ENCODE assay signal across 26 mouse cellular contexts in genomic region chr3:58517800-58518199, GRCm38 (mm10). TPM values are rescaled to one million over a fixed set of nuclear protein-coding genes. Genes with fewer than 3 reads are reported as not detected.
DNase-seq lines count a peak whose midpoint lies in the region; ATAC-seq and TF ChIP-seq lines count a peak whose summit lies in the region.
"Had no signal": no experiment of that assay in that cellular context is flagged by ENCODE, and none has a peak within 500 bp of the region (broad histone marks: within the 10 kb centered on the region; RNA-seq: fewer than 3 reads in every experiment).

No protein-coding gene starts in this region.

- no peaks in the 10 kb centered on the region for H3K9me3 ChIP-seq in heart, embryonic 12.5 days (replicated peaks)
- H3K9me3 ChIP-seq in hindbrain, postnatal 0 days (ENCODE audit: low read length), result no peaks in the 10 kb centered on the region
- H3K9me3 ChIP-seq: embryonic facial prominence, embryonic 15.5 days; heart, embryonic 13.5 days; limb, embryonic 12.5 days; liver, embryonic 13.5 days; lung, embryonic 15.5 days; stomach, embryonic 15.5 days had no signal

- intact Hi-C loops in left cerebral cortex, postnatal 25 days (cut with DNase I), result no loop called here

- peaks cover 13% of the 10 kb centered on the region for H3K36me3 ChIP-seq in heart, embryonic 12.5 days
- H3K36me3 ChIP-seq in hindbrain, postnatal 0 days (ENCODE audit: insufficient read depth, low read length), result 0 out of 2 replicates have a peak, but pooled peaks cover 1% of the 10 kb centered on the region

- peak; percentile 85 for DNase-seq in heart, adult 11 months
- DNase-seq in A20 (ENCODE audit: low read depth, low spot score), result peak; percentile 86
- no peak for DNase-seq in kidney, adult 11 months
- no peak for DNase-seq in hindbrain, postnatal 0 days (ENCODE audit: low spot score)
- DNase-seq in left cerebral cortex, postnatal 25 days (ENCODE audit: low spot score in 2 of 2), result no peak
- DNase-seq: adrenal gland, postnatal 10 days; cerebellum, adult 8-10 months; gastrocnemius, postnatal 10 days; heart, adult 18-20 months; kidney, adult 8-10 months; kidney, postnatal 14 days; layer of hippocampus, postnatal 36 days; liver, embryonic 13.5 days; right cerebral cortex, adult 18-20 months; right cerebral cortex, postnatal 4 days had no signal

- 82% methylated on average over 5 of the region's 5 CpGs for WGBS in heart, embryonic 12.5 days
- 47% methylated on average over 5 of the region's 5 CpGs for WGBS in bone marrow, adult 2 months
- WGBS in hindbrain, postnatal 0 days, result 84% methylated on average over 5 of the region's 5 CpGs

- ATAC-seq in heart, embryonic 12.5 days (ENCODE audit: insufficient number of reproducible peaks, low FRiP score), result no peak
- peak; percentile 39; the same call in 1 of the 2 replicates for ATAC-seq in neutrophil, adult 5-6 weeks (ENCODE audit: extremely low read depth, insufficient number of reproducible peaks, low FRiP score, poor library complexity, severe bottlenecking)
- ATAC-seq in hindbrain, postnatal 0 days, result no peak
- ATAC-seq: forebrain, embryonic 14.5 days had no signal

- H3K4me2 ChIP-seq in heart, embryonic 12.5 days, result no peak overlapping the region
- H3K4me2 ChIP-seq in hindbrain, postnatal 0 days (ENCODE audit: low read depth, low read length), result no peak overlapping the region
- H3K4me2 ChIP-seq: embryonic facial prominence, embryonic 15.5 days; heart, embryonic 13.5 days; limb, embryonic 12.5 days; liver, embryonic 13.5 days; lung, embryonic 15.5 days; midbrain, embryonic 11.5 days; stomach, embryonic 15.5 days had no signal

- no peak overlapping the region for H3K27ac ChIP-seq in heart, embryonic 12.5 days (ENCODE audit: poor library complexity, severe bottlenecking)
- peak overlapping the region; percentile 85; the same call in 1 of the 2 replicates for H3K27ac ChIP-seq in bone marrow, adult 2 months (ENCODE audit: control insufficient read depth, insufficient read depth, low read depth, low read length, poor library complexity)
- H3K27ac ChIP-seq in hindbrain, postnatal 0 days, result no peak overlapping the region
- H3K27ac ChIP-seq: embryonic facial prominence, embryonic 15.5 days; heart, embryonic 13.5 days; layer of hippocampus, adult 2 months; limb, embryonic 12.5 days; liver, embryonic 13.5 days; lung, embryonic 15.5 days; stomach, embryonic 15.5 days had no signal

- no peak overlapping the region for H3K4me3 ChIP-seq in heart, embryonic 12.5 days
- no peak overlapping the region for H3K4me3 ChIP-seq in bone marrow, adult 2 months (replicated peaks; ENCODE audit: control insufficient read depth, low read depth, low read length)
- H3K4me3 ChIP-seq in hindbrain, postnatal 0 days (ENCODE audit: low read length), result no peak overlapping the region
- H3K4me3 ChIP-seq: embryonic facial prominence, embryonic 15.5 days; heart, embryonic 13.5 days; layer of hippocampus, adult 2 months; limb, embryonic 12.5 days; liver, embryonic 13.5 days; lung, embryonic 15.5 days; stomach, embryonic 15.5 days had no signal

- H3K27me3 ChIP-seq in heart, embryonic 12.5 days (replicated peaks), result no peaks in the 10 kb centered on the region
- H3K27me3 ChIP-seq in hindbrain, postnatal 0 days (ENCODE audit: insufficient read depth, low read length), result no peaks in the 10 kb centered on the region
- H3K27me3 ChIP-seq: embryonic facial prominence, embryonic 15.5 days; heart, embryonic 13.5 days; limb, embryonic 12.5 days; liver, embryonic 13.5 days; lung, embryonic 15.5 days; stomach, embryonic 15.5 days had no signal

- no peak overlapping the region for H3K9ac ChIP-seq in heart, embryonic 12.5 days
- H3K9ac ChIP-seq in hindbrain, postnatal 0 days (replicated peaks; ENCODE audit: low read length), result no peak overlapping the region
- H3K9ac ChIP-seq: embryonic facial prominence, embryonic 15.5 days; heart, embryonic 13.5 days; limb, embryonic 12.5 days; liver, embryonic 13.5 days; lung, embryonic 15.5 days; stomach, embryonic 15.5 days had no signal

- TF ChIP-seq CTCF in bone marrow, adult 2 months (IDR thresholded peaks at IDR 0.05; ENCODE audit: control insufficient read depth, insufficient read depth, low read length), result no peak
- TF ChIP-seq CTCF in hindbrain, postnatal 0 days (IDR thresholded peaks at IDR 0.05; ENCODE audit: low read depth), result no peak

- H3K4me1 ChIP-seq in heart, embryonic 12.5 days (replicated peaks), result peaks cover 8% of the 10 kb centered on the region
- H3K4me1 ChIP-seq in bone marrow, adult 2 months (ENCODE audit: control insufficient read depth, insufficient read depth, low read length), result peaks cover 7% of the 10 kb centered on the region
- no peaks in the 10 kb centered on the region for H3K4me1 ChIP-seq in hindbrain, postnatal 0 days (ENCODE audit: insufficient read depth, low read length)
- H3K4me1 ChIP-seq: embryonic facial prominence, embryonic 15.5 days; limb, embryonic 12.5 days; lung, embryonic 15.5 days had no signal

- no peak for TF ChIP-seq POLR2A in bone marrow, adult 2 months (IDR thresholded peaks at IDR 0.05; ENCODE audit: borderline replicate concordance, control insufficient read depth, low read depth, low read length)

RNA-seq across cellular contexts. Expression of gene Eif2a, which starts 7.8 kb away (rescaled TPM):
- polyA plus RNA-seq in heart, embryonic 12.5 days (2016; fragmentation: Nextera tagmentation; extraction: Ambion mirVana), result 36.5 and 36.9 TPM in 2 replicates
- polyA plus RNA-seq in bone marrow, adult 2 months (2011; ENCODE audit: insufficient read depth, insufficient read length, low replicate concordance, missing spikeins), result 21.5 and 34.5 TPM in 2 replicates
- 33.6 and 43.1 TPM in 2 replicates for total RNA-seq in neutrophil, adult 5-6 weeks (2017)
- total RNA-seq in hindbrain, postnatal 0 days (2014; rRNA removed), result 36.9 and 38.9 TPM in 2 replicates
- polyA plus RNA-seq in hindbrain, postnatal 0 days (2015; fragmentation: Nextera tagmentation; extraction: Ambion mirVana), result 33.7 and 38.3 TPM in 2 replicates
- 10 to 100 TPM; 40.8 to 42.2 TPM for total RNA-seq in left cerebral cortex, postnatal 25 days (2021)

RNA-seq across cellular contexts. Expression of gene Serp1, which starts 7.9 kb away (rescaled TPM):
- polyA plus RNA-seq in heart, embryonic 12.5 days (2016; fragmentation: Nextera tagmentation; extraction: Ambion mirVana), result 108 and 109 TPM in 2 replicates
- 23.7 and 30.7 TPM in 2 replicates for polyA plus RNA-seq in bone marrow, adult 2 months (2011; ENCODE audit: insufficient read depth, insufficient read length, low replicate concordance, missing spikeins)
- total RNA-seq in neutrophil, adult 5-6 weeks (2017), result 375 and 392 TPM in 2 replicates
- total RNA-seq in hindbrain, postnatal 0 days (2014; rRNA removed), result 49.9 and 58.7 TPM in 2 replicates
- polyA plus RNA-seq in hindbrain, postnatal 0 days (2015; fragmentation: Nextera tagmentation; extraction: Ambion mirVana), result 63.1 and 63.2 TPM in 2 replicates
- total RNA-seq in left cerebral cortex, postnatal 25 days (2021), result 10 to 100 TPM; 23.4 to 25.4 TPM

RNA-seq across cellular contexts. Expression of gene Selenot, which starts 58.6 kb away (rescaled TPM):
- 17.9 and 20.3 TPM in 2 replicates for polyA plus RNA-seq in heart, embryonic 12.5 days (2016; fragmentation: Nextera tagmentation; extraction: Ambion mirVana)
- polyA plus RNA-seq in bone marrow, adult 2 months (2011; ENCODE audit: insufficient read depth, insufficient read length, low replicate concordance, missing spikeins), result 26.7 and 31.9 TPM in 2 replicates
- 190 and 211 TPM in 2 replicates for total RNA-seq in neutrophil, adult 5-6 weeks (2017)
- total RNA-seq in hindbrain, postnatal 0 days (2014; rRNA removed), result 186 and 211 TPM in 2 replicates
- polyA plus RNA-seq in hindbrain, postnatal 0 days (2015; fragmentation: Nextera tagmentation; extraction: Ambion mirVana), result 24.5 and 26.8 TPM in 2 replicates
- total RNA-seq in left cerebral cortex, postnatal 25 days (2021), result 100 to 1,000 TPM; 149 to 153 TPM

Comparison
In these comparisons a context has a peak if more than half of its experiments do, and no peak if none do; other contexts are left out.
1. DNase-seq: peak in heart, adult 11 months (single experiment) and A20 (single experiment); none in kidney, adult 11 months (single experiment), hindbrain, postnatal 0 days (single experiment) and left cerebral cortex, postnatal 25 days (0 of 2).